Mouse (Mus musculus): ENCODE results near the gene Adgrb2. TPM values are rescaled to one million over a fixed set of nuclear protein-coding genes. Genes with fewer than 3 reads are reported as not detected.
A peak's percentile ranks its signal among the peaks of the same experiment; 100 is the strongest.

The Adgrb2 gene
- polyA plus RNA-seq, 1 experiment from 2014 or later: 4.0 TPM

- Histone ChIP-seq H3K9me3 (ENCODE audit: control insufficient read depth, low read length) (no peaks in the 10 kb centered on the region), H3K27me3 (replicated peaks; ENCODE audit: control insufficient read depth, insufficient read depth, low read length) (no peaks in the 10 kb centered on the region), H3K36me3 (ENCODE audit: control insufficient read depth, insufficient read depth, low read length) (peaks cover 74% of the 10 kb centered on the region), H3K27ac (replicated peaks; ENCODE audit: low read depth, low read length) (peak overlapping the region; percentile 72), H3K4me3 (ENCODE audit: low read depth, low read length) (no peak overlapping the region), H3K9ac (ENCODE audit: low read depth, low read length) (no peak overlapping the region), H3K4me1 (ENCODE audit: control insufficient read depth, insufficient read depth, low read length) (peaks cover 7% of the 10 kb centered on the region), H3K4me2 (ENCODE audit: low read depth, low read length) (no peak overlapping the region)
- 78% methylated on average over 14 of the region's 14 CpGs for WGBS
- no peak for ATAC-seq (ENCODE audit: low read depth)
- no peak for DNase-seq (ENCODE audit: low spot score)
Measured at GRCm38 (mm10) chr4:130055160-130056010, 70.7 kb downstream of the Adgrb2 start.

DNA sequence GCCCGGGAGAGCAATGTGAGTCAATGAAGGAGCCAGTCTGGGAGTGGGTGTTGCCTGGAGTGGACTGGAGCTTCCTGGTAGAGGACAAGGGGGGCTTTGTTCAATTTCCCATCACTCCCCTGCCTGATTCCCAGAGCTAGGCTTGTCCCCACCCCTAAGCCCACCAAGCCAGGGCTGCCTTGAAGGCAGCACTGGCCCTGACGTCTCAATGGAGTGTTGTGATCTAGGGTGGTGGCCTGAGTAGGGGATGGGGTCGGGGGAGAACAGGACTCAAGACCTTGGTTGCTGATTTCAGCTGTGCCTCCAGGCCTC is 71.3 kb downstream of the Adgrb2 start:
- Histone ChIP-seq H3K4me3 (ENCODE audit: low read depth, low read length) (no peak overlapping the region), H3K27me3 (replicated peaks; ENCODE audit: control insufficient read depth, insufficient read depth, low read length) (no peaks in the 10 kb centered on the region), H3K9me3 (ENCODE audit: control insufficient read depth, low read length) (no peaks in the 10 kb centered on the region), H3K4me2 (ENCODE audit: low read depth, low read length) (no peak overlapping the region), H3K27ac (replicated peaks; ENCODE audit: low read depth, low read length) (peak overlapping the region; percentile 72), H3K4me1 (ENCODE audit: control insufficient read depth, insufficient read depth, low read length) (peaks cover 1% of the 10 kb centered on the region), H3K9ac (ENCODE audit: low read depth, low read length) (no peak overlapping the region), H3K36me3 (ENCODE audit: control insufficient read depth, insufficient read depth, low read length) (peaks cover 79% of the 10 kb centered on the region)
- ATAC-seq (ENCODE audit: low read depth) (peak; percentile 30; the same call in 1 of the 2 replicates), DNase-seq (ENCODE audit: low spot score) (no peak)
- 37% methylated on average over 3 of the region's 3 CpGs for WGBS

GRCm38 (mm10) chr4:130056471-130056870 is 71.8 kb downstream of the Adgrb2 start:
- Histone ChIP-seq H3K27ac (replicated peaks; ENCODE audit: low read depth, low read length) (peak overlapping the region; percentile 69), H3K9ac (ENCODE audit: low read depth, low read length) (no peak overlapping the region), H3K36me3 (ENCODE audit: control insufficient read depth, insufficient read depth, low read length) (peaks cover 83% of the 10 kb centered on the region), H3K9me3 (ENCODE audit: control insufficient read depth, low read length) (no peaks in the 10 kb centered on the region), H3K4me1 (ENCODE audit: control insufficient read depth, insufficient read depth, low read length) (no peaks in the 10 kb centered on the region), H3K4me2 (ENCODE audit: low read depth, low read length) (no peak overlapping the region), H3K27me3 (replicated peaks; ENCODE audit: control insufficient read depth, insufficient read depth, low read length) (no peaks in the 10 kb centered on the region), H3K4me3 (ENCODE audit: low read depth, low read length) (no peak overlapping the region)
- 83% methylated on average over 3 of the region's 3 CpGs for WGBS
- DNase-seq (ENCODE audit: low spot score): no peak
- ATAC-seq (ENCODE audit: low read depth): no peak

DNA sequence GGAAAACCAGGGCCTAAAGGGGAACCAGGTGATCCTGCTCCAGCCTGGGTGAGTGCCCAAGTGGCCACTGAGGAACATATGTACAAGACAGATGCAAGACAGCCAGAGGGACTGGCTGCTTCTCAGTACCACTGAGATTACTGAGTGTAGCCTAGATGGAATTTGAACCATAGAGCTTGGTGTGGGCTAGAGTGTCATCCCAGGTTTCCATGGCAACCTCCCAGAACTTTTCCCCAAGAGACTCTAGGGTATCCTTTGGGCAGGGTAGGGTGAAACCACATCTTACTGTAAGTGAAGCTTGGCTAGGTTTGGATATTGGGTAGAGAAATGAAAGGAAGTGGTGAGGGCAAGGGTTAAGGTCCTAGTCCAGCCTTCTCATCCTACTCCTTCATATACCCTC is 76.3 kb downstream of the Adgrb2 start:
- peak; percentile 50 for ATAC-seq (ENCODE audit: low read depth)
- Histone ChIP-seq H3K36me3 (ENCODE audit: control insufficient read depth, insufficient read depth, low read length) (peaks cover 87% of the 10 kb centered on the region), H3K9ac (ENCODE audit: low read depth, low read length) (no peak overlapping the region), H3K9me3 (ENCODE audit: control insufficient read depth, low read length) (no peaks in the 10 kb centered on the region), H3K4me1 (ENCODE audit: control insufficient read depth, insufficient read depth, low read length) (no peaks in the 10 kb centered on the region), H3K4me2 (ENCODE audit: low read depth, low read length) (no peak overlapping the region), H3K4me3 (ENCODE audit: low read depth, low read length) (no peak overlapping the region), H3K27ac (replicated peaks; ENCODE audit: low read depth, low read length) (no peak overlapping the region), H3K27me3 (replicated peaks; ENCODE audit: control insufficient read depth, insufficient read depth, low read length) (no peaks in the 10 kb centered on the region)
- no peak for DNase-seq (ENCODE audit: low spot score)

DNA sequence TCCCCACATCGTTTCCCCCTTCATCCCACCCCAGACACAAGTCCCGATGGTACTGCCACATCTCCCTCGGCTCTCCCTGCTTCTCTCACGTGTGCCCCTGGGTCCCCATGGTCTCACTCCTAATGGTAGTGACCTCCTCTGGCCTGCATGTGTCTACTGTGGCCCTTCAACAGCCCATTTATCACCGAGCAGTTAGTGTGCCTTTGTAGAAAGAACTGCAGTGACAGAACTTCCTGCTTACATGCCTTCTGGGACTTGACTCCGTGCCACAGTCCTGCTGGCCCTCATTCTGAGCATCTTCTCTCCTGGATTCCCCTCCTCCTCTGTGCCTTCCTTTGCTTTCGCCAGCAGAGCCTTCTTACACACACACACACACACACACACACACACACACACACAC is 78.5 kb downstream of the Adgrb2 start:
- no peak for DNase-seq (ENCODE audit: low spot score)
- Histone ChIP-seq H3K4me1 (ENCODE audit: control insufficient read depth, insufficient read depth, low read length) (no peaks in the 10 kb centered on the region), H3K27me3 (replicated peaks; ENCODE audit: control insufficient read depth, insufficient read depth, low read length) (no peaks in the 10 kb centered on the region), H3K9ac (ENCODE audit: low read depth, low read length) (no peak overlapping the region), H3K4me3 (ENCODE audit: low read depth, low read length) (no peak overlapping the region), H3K36me3 (ENCODE audit: control insufficient read depth, insufficient read depth, low read length) (peaks cover 79% of the 10 kb centered on the region), H3K27ac (replicated peaks; ENCODE audit: low read depth, low read length) (no peak overlapping the region), H3K4me2 (ENCODE audit: low read depth, low read length) (no peak overlapping the region), H3K9me3 (ENCODE audit: control insufficient read depth, low read length) (no peaks in the 10 kb centered on the region)
- ATAC-seq (ENCODE audit: low read depth): no peak
- WGBS: 56% methylated on average over 7 of the region's 7 CpGs

DNA sequence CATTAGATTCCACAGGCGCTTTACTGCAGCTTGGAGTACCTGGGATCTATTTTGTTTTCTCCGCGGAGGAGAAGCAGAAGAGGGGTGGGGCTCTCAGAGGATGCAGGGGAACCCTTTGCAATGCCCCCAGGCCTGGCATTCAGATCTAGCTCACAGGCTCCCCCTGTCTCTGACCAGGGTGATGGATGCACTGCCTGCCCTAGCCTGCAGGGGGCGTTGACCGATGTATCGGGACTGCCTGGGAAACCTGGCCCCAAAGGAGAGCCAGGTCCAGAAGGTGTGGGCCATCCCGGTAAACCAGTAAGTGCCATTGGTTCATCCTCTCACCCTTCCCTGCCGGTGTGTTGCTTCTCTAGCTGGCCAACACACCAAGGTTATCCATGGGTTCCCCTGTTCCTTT is 82.1 kb downstream of the Adgrb2 start:
- no peaks in the 10 kb centered on the region for H3K27me3 ChIP-seq (replicated peaks; ENCODE audit: control insufficient read depth, insufficient read depth, low read length)
- no peak overlapping the region for H3K9ac ChIP-seq (ENCODE audit: low read depth, low read length)
- WGBS: 9% methylated on average over 8 of the region's 8 CpGs
- ATAC-seq (ENCODE audit: low read depth) (no peak), DNase-seq (ENCODE audit: low spot score) (no peak)
- no peaks in the 10 kb centered on the region for H3K9me3 ChIP-seq (ENCODE audit: control insufficient read depth, low read length)
- no peak overlapping the region for H3K27ac ChIP-seq (replicated peaks; ENCODE audit: low read depth, low read length)
- no peak overlapping the region for H3K4me2 ChIP-seq (ENCODE audit: low read depth, low read length)
- H3K4me3 ChIP-seq (ENCODE audit: low read depth, low read length): no peak overlapping the region
- no peaks in the 10 kb centered on the region for H3K4me1 ChIP-seq (ENCODE audit: control insufficient read depth, insufficient read depth, low read length)
- H3K36me3 ChIP-seq (ENCODE audit: control insufficient read depth, insufficient read depth, low read length): peaks cover 55% of the 10 kb centered on the region

GRCm38 (mm10) chr4:130070523-130070922 is 85.9 kb downstream of the Adgrb2 start:
- Histone ChIP-seq H3K36me3 (ENCODE audit: control insufficient read depth, insufficient read depth, low read length) (peaks cover 48% of the 10 kb centered on the region), H3K9me3 (ENCODE audit: control insufficient read depth, low read length) (no peaks in the 10 kb centered on the region), H3K4me1 (ENCODE audit: control insufficient read depth, insufficient read depth, low read length) (no peaks in the 10 kb centered on the region), H3K4me2 (ENCODE audit: low read depth, low read length) (no peak overlapping the region), H3K4me3 (ENCODE audit: low read depth, low read length) (no peak overlapping the region), H3K27me3 (replicated peaks; ENCODE audit: control insufficient read depth, insufficient read depth, low read length) (no peaks in the 10 kb centered on the region), H3K27ac (replicated peaks; ENCODE audit: low read depth, low read length) (no peak overlapping the region), H3K9ac (ENCODE audit: low read depth, low read length) (no peak overlapping the region)
- 41% methylated on average over 3 of the region's 3 CpGs for WGBS
- DNase-seq (ENCODE audit: low spot score) (no peak), ATAC-seq (ENCODE audit: low read depth) (no peak)

- no peak for ATAC-seq (ENCODE audit: low read depth)
Measured at GRCm38 (mm10) chr4:130071758-130072157, 87.1 kb downstream of the Adgrb2 start.

More at GRCm38 (mm10) chr4:130071758-130072157, 87.1 kb downstream of the Adgrb2 start:
- no peak overlapping the region for H3K9ac ChIP-seq (ENCODE audit: low read depth, low read length)
- H3K4me3 ChIP-seq (ENCODE audit: low read depth, low read length): no peak overlapping the region
- no peaks in the 10 kb centered on the region for H3K9me3 ChIP-seq (ENCODE audit: control insufficient read depth, low read length)
- no peak overlapping the region for H3K4me2 ChIP-seq (ENCODE audit: low read depth, low read length)
- 83% methylated on average over 2 of the region's 2 CpGs for WGBS
- peaks cover 42% of the 10 kb centered on the region for H3K36me3 ChIP-seq (ENCODE audit: control insufficient read depth, insufficient read depth, low read length)
- H3K4me1 ChIP-seq (ENCODE audit: control insufficient read depth, insufficient read depth, low read length): no peaks in the 10 kb centered on the region
- no peak for DNase-seq (ENCODE audit: low spot score)
- H3K27me3 ChIP-seq (replicated peaks; ENCODE audit: control insufficient read depth, insufficient read depth, low read length): no peaks in the 10 kb centered on the region
- no peak overlapping the region for H3K27ac ChIP-seq (replicated peaks; ENCODE audit: low read depth, low read length)
